Mouse (Mus musculus) large intestine, adult 2 months (tissue): Measurements from ENCODE around the gene Ccdc3. TPM values are rescaled to one million over a fixed set of nuclear protein-coding genes. Genes with fewer than 3 reads are reported as not detected.
"Not testable (repeated sequence)": the region's sequence is repeated elsewhere in the genome, so short reads cannot be mapped to it uniquely, and the experiment has no call there.

Source experiments
- DNase-seq: peaks from one replicate; pipeline ENCODE4 v3.0.0-alpha.2; 2012; ENCODE audit warnings: low read depth, low spot score
- WGBS: fragments of 180-500 bp; shearing (Covaris S2); methylation state at CpG from one replicate; pipeline ENCODE4 v1.1.7; 2018; 5-methylcytosine and 5-hydroxymethylcytosine counted together
- polyA plus RNA-seq: library from polyadenylated mRNA; depleted of rRNA; stranded (reverse); fragments of >200 nt; gene quantifications from 2 replicates; pipeline ENCODE4 v1.2.3, GENCODE M21; 2012

Gene Ccdc3
- polyA plus RNA-seq, 1 experiment, result 6.4 TPM

DNA sequence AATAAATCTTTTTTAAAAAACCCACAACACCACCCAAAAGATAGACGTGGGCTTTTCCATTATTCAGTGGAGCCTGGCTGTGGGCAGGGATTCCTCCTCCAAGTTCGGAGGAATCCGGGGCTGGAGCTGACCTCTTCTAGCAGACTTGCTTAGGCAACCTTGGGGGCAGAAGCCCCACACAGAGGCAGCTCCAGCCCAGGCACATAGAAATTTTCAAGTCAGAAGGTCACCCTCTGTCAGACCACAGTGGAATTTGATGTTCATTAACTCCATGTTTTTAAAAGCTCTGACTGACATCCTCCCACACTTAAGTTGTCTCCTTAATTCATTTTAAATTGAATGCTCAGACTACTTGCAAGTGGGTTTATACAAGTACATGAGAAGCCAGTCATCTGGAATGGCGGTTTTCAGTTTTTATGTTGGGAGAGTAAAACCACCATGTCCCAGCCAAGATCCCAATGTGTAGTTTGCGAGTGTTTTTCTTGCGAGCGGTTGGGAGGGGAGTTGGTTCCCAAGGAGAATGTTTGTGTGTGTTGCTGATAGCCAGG, 63.3 kb downstream of the Ccdc3 start:
- no peak for DNase-seq
- WGBS, result 71% methylated on average over 7 of the region's 7 CpGs

DNA sequence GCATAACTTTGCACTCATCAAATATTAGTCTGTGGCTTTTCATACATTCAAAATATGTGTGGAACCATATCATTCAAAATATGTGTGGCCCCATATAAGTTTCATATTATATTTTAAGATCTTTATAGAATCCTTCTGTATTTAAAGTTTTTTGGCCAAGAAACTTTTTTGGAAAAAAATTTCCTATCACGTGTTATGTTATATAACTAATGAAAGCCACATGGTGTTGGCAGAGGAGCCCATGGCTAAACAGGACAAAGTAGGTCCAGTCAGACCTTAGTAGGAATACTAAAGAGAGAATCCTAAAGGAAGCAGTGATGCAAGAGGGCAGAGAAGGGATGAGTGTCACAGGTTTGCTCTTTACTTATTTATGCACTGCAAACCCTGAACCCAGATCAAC, 65.6 kb downstream of the Ccdc3 start:
- 82% methylated on average over 1 of the region's 1 CpGs for WGBS
- no peak for DNase-seq

DNA sequence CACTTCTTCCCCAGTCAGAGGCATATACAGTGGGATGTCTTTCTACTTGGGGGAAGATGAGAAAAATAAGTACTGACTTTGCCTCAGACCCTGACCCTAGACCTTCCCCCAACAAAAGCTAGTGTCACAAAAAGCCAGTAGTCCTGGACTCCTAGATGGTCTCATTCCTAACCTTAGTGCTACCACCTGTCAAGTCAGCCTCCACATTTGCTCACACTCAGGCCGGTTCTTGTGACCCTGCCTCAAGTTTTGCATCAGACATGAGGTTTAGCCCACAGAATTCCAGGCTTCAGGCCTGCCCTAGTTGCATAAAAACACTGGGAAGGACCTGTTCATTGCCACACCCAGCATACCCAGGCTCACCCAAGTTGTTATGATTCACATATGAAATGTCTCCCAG, 67.4 kb downstream of the Ccdc3 start:
- 89% methylated on average over 1 of the region's 1 CpGs for WGBS

DNA sequence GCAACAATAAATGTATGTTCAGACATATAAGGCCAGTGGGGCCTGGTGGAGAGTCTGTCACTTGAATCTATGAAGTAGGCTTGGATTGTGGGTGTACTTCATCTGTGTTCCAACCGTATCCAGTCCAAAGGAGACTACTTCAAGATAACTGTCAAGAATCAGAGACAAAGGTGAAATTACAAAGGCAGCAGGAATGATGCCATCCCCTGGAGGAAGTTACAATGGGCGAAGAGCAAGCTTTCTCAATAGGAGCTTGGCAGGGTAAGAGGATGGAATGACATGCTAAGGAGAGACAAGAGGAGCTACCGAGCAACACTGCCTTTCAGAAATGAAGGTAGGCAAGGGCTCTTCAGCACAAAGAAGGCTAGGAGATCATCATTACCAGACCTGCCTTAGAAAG, 69.1 kb downstream of the Ccdc3 start:
- DNase-seq, result no peak
- 92% methylated on average over 3 of the region's 3 CpGs for WGBS

More for the DNA sequence above, 67.4 kb downstream of the Ccdc3 start:
- no peak for DNase-seq

DNA sequence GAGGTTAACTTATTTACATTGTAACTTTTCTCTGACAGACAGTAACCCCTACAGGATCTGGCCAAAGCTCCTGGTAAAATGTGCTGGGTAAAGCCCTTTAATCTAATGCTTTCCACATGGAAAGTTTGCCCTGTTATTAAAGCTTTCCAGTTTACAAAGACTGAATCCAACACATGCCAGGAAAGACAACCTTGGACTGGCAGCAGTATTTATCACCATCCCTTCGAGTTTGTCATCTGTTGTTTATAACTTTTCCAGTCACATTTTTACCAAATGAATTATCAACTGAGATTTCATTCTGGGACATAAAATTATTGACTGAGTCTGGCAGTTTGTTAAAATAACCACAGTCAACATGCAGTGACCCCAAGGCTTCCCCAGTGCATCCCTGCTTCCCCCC, 77.0 kb downstream of the Ccdc3 start:
- 44% methylated on average over 1 of the region's 1 CpGs for WGBS
- DNase-seq, result no peak

DNA sequence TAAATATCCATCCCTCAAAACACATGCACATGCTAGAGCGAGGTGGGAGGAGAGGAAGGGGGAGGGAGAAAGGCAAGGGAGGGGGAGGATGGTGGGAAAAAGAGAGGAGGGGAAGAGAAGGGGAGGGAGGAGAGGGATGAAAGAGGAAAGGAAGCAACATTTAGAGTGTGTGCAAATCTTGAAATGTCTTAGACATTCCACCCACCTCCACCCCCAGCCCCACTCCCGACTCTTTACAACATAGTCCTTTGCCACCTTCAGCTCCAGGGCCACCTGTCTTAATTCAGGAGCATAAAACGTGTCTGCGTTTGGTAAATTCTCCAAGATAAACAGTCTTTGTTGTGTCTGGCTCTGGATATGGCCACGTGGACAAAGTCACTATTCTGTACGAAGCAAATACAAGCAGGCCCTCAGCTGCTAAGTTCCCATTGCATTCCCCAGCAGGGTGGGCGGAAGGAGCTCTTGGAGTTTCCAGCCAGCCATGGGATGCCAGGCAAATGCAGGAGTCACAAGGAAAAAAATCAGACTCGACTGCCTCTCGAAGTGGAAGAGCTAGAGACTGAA, 77.8 kb downstream of the Ccdc3 start:
- 55% methylated on average over 9 of the region's 9 CpGs for WGBS
- DNase-seq, result no peak

DNA sequence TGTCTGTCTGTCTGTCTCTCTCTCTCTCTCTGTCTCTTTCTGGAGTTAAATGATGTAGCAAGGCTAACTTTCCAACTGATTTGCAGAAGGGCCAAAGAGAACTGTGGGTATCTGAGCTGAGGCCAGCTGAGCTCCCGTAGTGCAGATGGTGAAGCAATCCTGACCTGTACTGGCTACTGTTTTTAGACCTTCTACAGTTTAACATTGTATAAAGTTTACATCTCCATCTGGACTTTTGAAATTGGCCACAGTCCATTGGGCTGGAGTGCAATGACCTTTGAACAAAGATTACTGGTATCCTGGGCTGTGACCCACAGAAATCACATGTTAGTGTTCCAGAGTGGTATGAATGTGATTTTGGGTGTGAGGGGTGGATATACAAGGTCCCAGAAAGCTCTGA, 81.6 kb downstream of the Ccdc3 start:
- no peak for DNase-seq
- WGBS, result 22% methylated on average over 1 of the region's 1 CpGs

DNA sequence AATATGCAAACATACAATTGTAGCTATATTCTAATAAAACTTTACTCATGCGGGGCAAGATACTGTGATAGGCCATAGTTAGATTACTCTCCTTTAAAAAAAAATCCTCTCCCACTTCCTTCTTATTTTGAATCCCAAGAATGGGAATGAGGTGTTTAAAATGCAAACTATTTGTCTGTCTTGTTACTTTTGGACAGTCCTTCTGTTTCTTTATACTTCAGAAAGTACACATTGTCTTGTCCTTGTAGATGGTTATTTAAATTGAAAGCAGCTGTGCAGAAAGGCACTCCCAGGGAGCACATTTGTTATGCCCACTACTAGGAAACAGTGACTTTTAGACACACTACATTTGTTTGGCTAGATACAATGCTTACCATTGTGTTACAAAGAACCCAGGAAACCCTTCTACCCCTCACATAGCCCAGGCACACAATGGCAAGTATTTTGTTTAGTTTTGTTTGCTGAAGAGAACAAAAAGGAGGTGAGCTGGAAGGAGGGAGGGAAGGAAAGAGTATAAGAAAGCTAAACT, 82.3 kb downstream of the Ccdc3 start:
- no peak for DNase-seq
- 33% methylated on average over 1 of the region's 1 CpGs for WGBS

DNA sequence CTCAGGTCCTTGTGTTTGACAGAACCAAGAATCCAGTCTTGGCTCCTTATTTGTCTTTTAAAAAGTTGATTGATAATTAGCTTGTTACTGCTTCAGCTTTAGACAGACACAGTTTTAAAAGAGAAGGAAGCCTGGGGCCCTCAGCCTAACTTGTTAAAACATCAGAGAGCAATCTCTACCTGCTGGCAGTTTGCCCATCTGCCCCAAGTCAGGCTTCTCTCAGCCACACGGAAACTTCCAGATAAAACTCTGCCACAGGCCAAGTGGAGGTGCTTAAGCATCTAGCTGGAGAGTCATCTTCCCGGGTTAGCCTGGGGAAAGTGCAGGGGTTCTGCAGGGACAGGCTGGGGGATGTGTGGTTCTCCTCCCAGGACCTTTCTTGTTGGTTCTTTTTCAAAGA, 85.0 kb downstream of the Ccdc3 start:
- DNase-seq, result no peak
- 20% methylated on average over 2 of the region's 2 CpGs for WGBS

DNA sequence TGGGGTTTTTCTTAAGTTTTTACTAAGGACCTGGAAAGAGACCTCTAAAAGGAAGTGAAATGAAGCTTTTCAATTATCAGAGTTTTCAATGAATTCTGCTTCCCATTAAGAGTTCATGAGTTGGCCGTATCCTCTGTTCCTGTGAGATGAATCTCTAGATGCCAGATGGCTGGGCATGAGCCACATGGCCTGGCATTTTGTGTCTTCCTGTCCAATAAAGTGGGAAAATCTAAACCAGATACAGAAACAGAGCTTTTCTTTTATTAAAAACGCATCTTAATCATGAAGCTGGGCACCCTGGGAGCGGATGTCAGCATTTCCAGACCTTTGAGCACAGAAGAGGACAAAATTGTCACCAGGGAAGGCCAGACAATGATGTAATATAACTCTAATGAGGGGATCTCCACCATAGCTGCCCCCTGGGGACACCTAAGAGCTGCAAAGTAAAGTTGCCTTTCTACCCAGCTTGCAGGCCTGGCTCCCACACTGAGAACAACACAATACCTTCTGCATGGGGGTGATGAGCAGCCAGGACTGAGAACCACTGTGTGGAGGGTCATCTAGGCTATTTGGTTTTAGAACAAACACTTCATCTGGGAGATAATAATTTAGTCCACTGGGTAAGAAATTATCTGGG, 99.4 kb downstream of the Ccdc3 start:
- WGBS, result 91% methylated on average over 3 of the region's 3 CpGs
- DNase-seq, result no peak

DNA sequence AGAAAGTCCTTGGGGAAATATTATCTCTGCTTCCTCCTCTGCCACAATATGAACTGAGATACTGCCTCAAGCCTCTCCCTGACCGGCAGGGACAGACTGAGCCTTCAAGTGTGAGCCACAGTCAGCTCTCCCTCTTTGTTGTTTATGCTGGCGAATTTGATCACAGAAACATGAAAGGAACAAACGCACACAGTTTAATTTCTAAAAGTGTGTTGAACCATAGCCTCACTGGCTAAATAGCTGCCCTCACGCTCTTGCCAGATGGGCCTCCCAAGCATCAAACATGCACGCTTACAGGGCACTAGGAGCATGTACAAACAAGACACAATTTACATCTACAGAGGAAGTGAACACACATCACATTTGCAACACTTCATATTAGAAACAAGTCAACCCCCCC, 100.3 kb downstream of the Ccdc3 start:
- WGBS, result 88% methylated on average over 5 of the region's 5 CpGs
- DNase-seq, result no peak

DNA sequence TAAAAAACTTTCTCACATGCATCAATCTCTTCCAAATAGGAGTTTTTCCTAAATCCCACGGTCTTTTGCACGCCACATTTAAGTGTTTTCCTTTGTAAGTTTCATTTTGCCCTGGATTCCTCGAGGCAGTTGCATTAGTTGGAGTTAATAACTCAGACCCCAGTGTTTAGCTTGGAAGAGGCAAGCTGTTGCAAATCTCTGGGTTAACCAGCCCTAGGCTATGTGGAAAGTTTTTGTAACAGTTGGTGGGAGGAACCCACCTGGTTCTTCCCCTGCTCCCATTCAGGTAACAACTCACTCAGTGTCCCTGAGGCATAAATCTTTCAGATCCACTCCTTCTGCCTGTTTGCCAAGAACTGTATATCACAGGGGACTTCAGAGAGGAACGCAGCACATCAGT, 101.9 kb downstream of the Ccdc3 start:
- no peak for DNase-seq
- WGBS, result 75% methylated on average over 4 of the region's 4 CpGs

DNA sequence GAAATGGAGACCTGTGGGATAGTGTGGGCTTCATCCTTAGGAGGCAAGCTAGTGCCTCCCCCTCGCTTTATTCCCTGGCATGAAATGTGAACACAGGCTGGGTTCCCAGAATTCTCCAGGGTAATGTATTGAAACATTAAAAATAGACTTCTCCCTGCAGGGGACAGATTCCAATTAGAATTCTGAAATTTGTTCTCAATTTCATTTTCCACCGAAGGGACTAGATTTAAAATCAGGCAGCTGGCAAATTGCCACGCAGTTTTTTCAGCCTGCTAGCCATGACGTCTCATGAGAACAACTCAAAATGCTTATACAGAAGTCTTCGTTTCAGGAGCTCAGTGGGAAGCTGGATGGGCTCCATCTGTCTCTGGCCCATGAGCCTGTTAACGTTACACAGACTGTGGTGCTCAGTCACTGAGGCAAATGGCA, 103.9 kb downstream of the Ccdc3 start:
- 73% methylated on average over 6 of the region's 6 CpGs for WGBS
- DNase-seq, result no peak

DNA sequence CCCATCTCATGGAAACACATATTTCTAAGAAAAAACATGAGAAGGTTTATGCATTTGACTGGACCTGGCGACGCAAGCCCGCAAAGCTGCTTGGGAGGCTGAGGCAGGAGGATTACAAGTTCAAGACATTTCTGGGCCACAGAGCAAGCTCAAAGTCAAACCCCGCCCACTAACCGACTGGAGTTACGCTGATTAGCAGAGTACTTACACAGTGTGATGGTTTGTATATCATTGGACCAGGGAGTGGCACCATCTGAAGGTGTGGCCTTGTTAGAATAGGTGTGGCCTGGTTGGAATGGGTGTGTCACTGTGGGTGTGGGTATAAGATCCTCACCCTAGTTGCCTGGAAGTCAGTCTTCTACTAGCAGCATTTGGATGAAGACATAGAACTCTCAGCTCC, 111.6 kb downstream of the Ccdc3 start:
- 84% methylated on average over 6 of the region's 6 CpGs for WGBS

DNA sequence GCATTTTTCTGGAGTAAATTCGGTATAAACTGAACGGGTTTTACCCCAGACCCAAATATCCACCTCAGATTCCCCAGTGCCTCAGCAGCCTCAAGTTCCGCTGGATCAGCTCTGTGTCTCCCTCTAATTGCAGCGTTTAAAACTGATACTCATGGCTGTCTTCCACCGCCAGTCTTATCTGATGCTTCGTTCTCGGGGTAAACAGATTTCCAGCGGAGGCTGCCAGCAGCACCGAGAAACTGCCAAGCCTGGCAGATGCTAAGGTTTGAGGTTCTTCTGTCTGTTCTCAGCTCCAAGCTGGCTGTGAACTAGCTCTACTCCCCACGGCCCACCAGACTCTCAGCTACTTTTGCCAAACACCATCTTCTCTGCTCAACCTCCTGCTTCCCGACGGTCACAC, 112.4 kb downstream of the Ccdc3 start:
- no peak for DNase-seq
- 71% methylated on average over 12 of the region's 12 CpGs for WGBS

More for the DNA sequence above, 111.6 kb downstream of the Ccdc3 start:
- not testable (repeated sequence) for DNase-seq

DNA sequence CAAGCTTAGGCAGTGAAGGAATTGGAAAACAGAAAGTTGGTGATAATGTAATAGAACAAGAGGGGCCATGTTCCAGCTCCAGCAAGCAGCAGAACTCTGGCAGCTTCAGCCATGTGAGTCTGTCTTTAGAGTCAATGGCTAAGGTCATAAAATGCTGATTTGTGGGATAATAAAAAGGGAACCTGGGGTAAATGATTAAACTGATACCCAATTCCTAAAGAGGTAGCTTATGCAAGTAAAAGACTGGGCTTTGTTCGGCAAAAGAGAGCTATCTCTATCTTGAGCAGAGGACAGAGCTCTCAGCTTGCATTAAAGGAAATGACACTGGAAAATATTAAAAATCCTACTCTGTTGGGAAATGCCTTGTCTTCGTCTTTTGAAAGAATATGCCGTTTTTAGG, 120.7 kb downstream of the Ccdc3 start:
- 39% methylated on average over 3 of the region's 3 CpGs for WGBS
- peak; percentile 21 for DNase-seq

DNA sequence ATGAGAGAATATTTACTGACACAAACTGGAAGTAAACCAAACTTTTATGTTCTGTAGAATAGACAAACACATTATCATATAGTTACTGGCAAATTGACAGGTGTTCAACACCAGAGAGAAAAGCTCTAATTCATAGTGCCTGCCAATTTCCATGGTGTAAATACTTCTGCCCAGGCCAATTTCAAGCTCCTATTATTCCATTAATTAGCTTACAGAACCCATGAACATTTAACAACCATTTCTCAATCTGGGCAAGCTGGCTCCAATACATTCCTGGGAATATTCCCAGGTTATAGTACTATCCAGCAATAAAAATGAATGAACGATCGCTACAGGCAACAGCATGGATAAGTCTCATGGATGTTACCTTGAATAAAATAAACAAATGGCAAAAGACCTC, 124.7 kb downstream of the Ccdc3 start:
- DNase-seq, result no peak
- 37% methylated on average over 2 of the region's 2 CpGs for WGBS

DNA sequence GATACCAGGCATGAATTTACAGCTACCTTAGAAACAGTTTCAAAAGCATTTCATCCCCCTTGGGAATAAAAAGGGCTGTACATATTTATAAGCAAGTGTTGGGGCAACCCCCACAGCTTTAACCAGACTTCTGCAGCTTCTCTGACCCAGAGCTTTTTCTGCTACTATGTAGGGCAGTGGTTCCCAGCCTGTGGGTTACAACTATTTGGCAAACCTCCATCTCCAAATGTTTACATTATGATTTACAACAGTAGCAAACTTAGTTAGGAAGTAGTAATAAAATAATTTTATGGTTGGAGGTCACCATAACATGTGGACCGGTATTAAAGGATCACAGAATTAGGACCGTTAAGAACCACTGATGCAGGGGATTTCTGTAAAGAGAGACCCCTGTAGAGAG, 130.4 kb downstream of the Ccdc3 start:
- DNase-seq, result no peak
- 6% methylated on average over 2 of the region's 2 CpGs for WGBS
